8 mouse cellular contexts compared by ENCODE assay signal in genomic region chr15:88891676-88892040, GRCm38 (mm10). TPM values are rescaled to one million over a fixed set of nuclear protein-coding genes. Genes with fewer than 3 reads are reported as not detected.
DNase-seq lines count a peak whose midpoint lies in the region; ATAC-seq and TF ChIP-seq lines count a peak whose summit lies in the region.

No protein-coding gene starts in this region.

- 0 out of 2 replicates have a peak, but pooled peaks cover 3% of the 10 kb centered on the region for H3K4me1 ChIP-seq in heart, embryonic 11.5 days (ENCODE audit: control insufficient read depth, insufficient read depth, low read length)
- peaks cover 62% of the 10 kb centered on the region for H3K4me1 ChIP-seq in E14TG2a.4 (replicated peaks; ENCODE audit: low read depth, low read length)
- peaks cover 17% of the 10 kb centered on the region for H3K4me1 ChIP-seq in hindbrain, embryonic 13.5 days (replicated peaks)
- peaks cover 22% of the 10 kb centered on the region for H3K4me1 ChIP-seq in midbrain, embryonic 10.5 days

- intact Hi-C loops in heart, postnatal 10 days (cut with DNase I): no loop called here

- peak overlapping the region; percentile 90 for H3K4me2 ChIP-seq in heart, embryonic 11.5 days
- H3K4me2 ChIP-seq in hindbrain, embryonic 13.5 days: peak overlapping the region; percentile 83

- no peak for DNase-seq in heart, postnatal 10 days
- DNase-seq in midbrain, embryonic 10.5 days (ENCODE audit: low spot score): no peak
- no peak for DNase-seq in cerebellum, adult 11 months
- DNase-seq in cerebellum, adult 9-11 months: no peak
- DNase-seq in layer of hippocampus, postnatal 25 days (ENCODE audit: extremely low spot score in 1 of 2, low spot score in 1 of 2): no peak

- H3K36me3 ChIP-seq in heart, embryonic 11.5 days (ENCODE audit: control insufficient read depth, insufficient read depth, low read length): no peaks in the 10 kb centered on the region
- H3K36me3 ChIP-seq in E14TG2a.4 (ENCODE audit: insufficient read depth, low read length): no peaks in the 10 kb centered on the region
- no peaks in the 10 kb centered on the region for H3K36me3 ChIP-seq in hindbrain, embryonic 13.5 days
- H3K36me3 ChIP-seq in midbrain, embryonic 10.5 days: no peaks in the 10 kb centered on the region

- H3K4me3 ChIP-seq in heart, embryonic 11.5 days (ENCODE audit: low read depth, low read length): no peak overlapping the region
- peak overlapping the region; percentile 80 for H3K4me3 ChIP-seq in E14TG2a.4 (replicated peaks; ENCODE audit: low read length)
- H3K4me3 ChIP-seq in hindbrain, embryonic 13.5 days: peak overlapping the region; percentile 49; the same call in 1 of the 2 replicates
- peak overlapping the region; percentile 62 for H3K4me3 ChIP-seq in midbrain, embryonic 10.5 days

- H3K9ac ChIP-seq in heart, embryonic 11.5 days (ENCODE audit: low read depth, low read length): no peak overlapping the region
- H3K9ac ChIP-seq in hindbrain, embryonic 13.5 days: no peak overlapping the region

- no peak for TF ChIP-seq CTCF in E14TG2a.4 (conservative IDR thresholded peaks at IDR 0.05; ENCODE audit: low read length)

- no peak for ATAC-seq in heart, embryonic 11.5 days (replicated peaks; ENCODE audit: insufficient number of reproducible peaks, low FRiP score, low TSS enrichment)
- no peak for ATAC-seq in hindbrain, embryonic 13.5 days (ENCODE audit: low FRiP score)

- 71% methylated on average over 8 of the region's 8 CpGs for WGBS in heart, embryonic 11.5 days (ENCODE audit: insufficient replicate concordance)
- 71% methylated on average over 8 of the region's 8 CpGs for WGBS in hindbrain, embryonic 13.5 days
- WGBS in midbrain, embryonic 10.5 days: 66% methylated on average over 8 of the region's 8 CpGs

- no peak overlapping the region for H3K27ac ChIP-seq in heart, embryonic 11.5 days (ENCODE audit: low read depth, low read length)
- H3K27ac ChIP-seq in hindbrain, embryonic 13.5 days: no peak overlapping the region
- H3K27ac ChIP-seq in midbrain, embryonic 10.5 days (replicated peaks): no peak overlapping the region

- H3K9me3 ChIP-seq in heart, embryonic 11.5 days (replicated peaks; ENCODE audit: control insufficient read depth, low read length): no peaks in the 10 kb centered on the region
- H3K9me3 ChIP-seq in E14TG2a.4 (ENCODE audit: low read length): peaks cover 10% of the 10 kb centered on the region
- no peaks in the 10 kb centered on the region for H3K9me3 ChIP-seq in hindbrain, embryonic 13.5 days
- no peaks in the 10 kb centered on the region for H3K9me3 ChIP-seq in midbrain, embryonic 10.5 days (replicated peaks)

- H3K27me3 ChIP-seq in heart, embryonic 11.5 days (ENCODE audit: control insufficient read depth, insufficient read depth, low read length): no peaks in the 10 kb centered on the region; the same call in 1 of the 2 replicates
- peaks cover 13% of the 10 kb centered on the region; the same call in 1 of the 2 replicates for H3K27me3 ChIP-seq in E14TG2a.4 (ENCODE audit: insufficient read depth, low read length)
- H3K27me3 ChIP-seq in hindbrain, embryonic 13.5 days: peaks cover 27% of the 10 kb centered on the region; the same call in 1 of the 2 replicates
- H3K27me3 ChIP-seq in midbrain, embryonic 10.5 days (ENCODE audit: low read depth, poor library complexity, severe bottlenecking): peaks cover 38% of the 10 kb centered on the region

RNA-seq across cellular contexts. Expression of gene Pim3, which starts 29.7 kb away (rescaled TPM):
- 43.7 and 50.1 TPM in 2 replicates for polyA plus RNA-seq in heart, embryonic 11.5 days (2014; fragmentation: Nextera tagmentation; extraction: Ambion mirVana)
- 10 to 100 TPM; 49.8 to 85.5 TPM for total RNA-seq in heart, postnatal 10 days (2021)
- 45.6 and 47.2 TPM in 2 replicates for polyA plus RNA-seq in hindbrain, embryonic 13.5 days (2015; fragmentation: Nextera tagmentation; extraction: Ambion mirVana)
- 36.9 TPM in 2 replicates for polyA plus RNA-seq in midbrain, embryonic 10.5 days (2016; fragmentation: Nextera tagmentation; extraction: Ambion mirVana)
- 10 to 100 TPM; 30.3 to 38.9 TPM for total RNA-seq in layer of hippocampus, postnatal 25 days (2021)
